Mouse (Mus musculus) hindbrain, embryonic 10.5 days (tissue): Measurements from ENCODE around the gene Ugt2b38. TPM values are rescaled to one million over a fixed set of nuclear protein-coding genes. Genes with fewer than 3 reads are reported as not detected.
"Not testable (repeated sequence)": the region's sequence is repeated elsewhere in the genome, so short reads cannot be mapped to it uniquely, and the experiment has no call there.

ENCODE experiments used
- DNase-seq: peaks from one replicate; pipeline ENCODE4 v3.0.0-alpha.2; 2017; ENCODE audit warnings: low spot score
- H3K27ac ChIP-seq: fragments of 300-500 bp; sonication (generic); 2 replicates; pipeline ENCODE4 v1.5.1; 2016; ENCODE audit warnings: mild to moderate bottlenecking, moderate library complexity
- H3K27me3 ChIP-seq: fragments of 300-500 bp; sonication (generic); 2 replicates; pipeline ENCODE4 v1.6.1; 2016; ENCODE audit warnings: mild to moderate bottlenecking; ENCODE audit not compliant: poor library complexity, insufficient read depth, severe bottlenecking
- H3K36me3 ChIP-seq: fragments of 300-500 bp; sonication (generic); 2 replicates; pipeline ENCODE4 v1.6.1; 2016; ENCODE audit warnings: mild to moderate bottlenecking, moderate library complexity
- H3K4me1 ChIP-seq: fragments of 300-500 bp; sonication (generic); replicated peaks from 2 replicates; pipeline ENCODE4 v1.6.1; 2016; ENCODE audit warnings: mild to moderate bottlenecking
- H3K4me3 ChIP-seq: fragments of 300-500 bp; sonication (generic); 2 replicates; pipeline ENCODE4 v1.5.1; 2016; ENCODE audit warnings: mild to moderate bottlenecking, moderate library complexity
- H3K9me3 ChIP-seq: fragments of 300-500 bp; sonication (generic); 2 replicates; pipeline ENCODE4 v1.6.1; 2016; ENCODE audit warnings: mild to moderate bottlenecking, moderate library complexity
- WGBS: fragments of 180-500 bp; shearing (Covaris S2); methylation state at CpG from one replicate; pipeline ENCODE4 v1.1.7; 2016; 5-methylcytosine and 5-hydroxymethylcytosine counted together
- polyA plus RNA-seq: library from polyadenylated mRNA; unstranded; fragments of >200 nt; fragmentation: Nextera tagmentation; extraction: Ambion mirVana; gene quantifications from 2 replicates; pipeline ENCODE4 v1.2.1, GENCODE M21; 2016

Ugt2b38 gene
- polyA plus RNA-seq = not detected in 2 replicates

DNA sequence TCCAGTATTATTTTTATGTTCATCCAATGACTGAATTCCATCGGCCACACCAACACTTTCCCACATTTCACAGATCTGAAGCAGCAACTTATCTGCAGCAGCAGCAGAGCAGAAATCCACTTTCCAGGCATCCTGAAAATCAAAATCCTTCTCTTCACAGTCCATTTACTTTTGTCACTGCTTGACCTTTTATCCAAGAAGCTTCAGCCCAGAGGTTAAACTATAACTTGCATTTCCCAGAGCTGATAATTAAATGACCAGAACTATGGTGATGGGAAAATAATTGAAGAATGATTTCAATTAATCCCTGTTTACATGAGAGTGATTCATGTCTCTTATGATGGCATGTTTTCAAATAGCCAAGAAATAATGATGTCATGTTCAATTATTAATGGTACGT, at the start of gene Ugt2b38:
Ugt2b38 (minus strand) TSS at position 163 of the 400 bp plus-strand sequence.
- H3K36me3 ChIP-seq, H3K9me3 ChIP-seq, H3K27ac ChIP-seq, DNase-seq, H3K4me1 ChIP-seq, H3K27me3 ChIP-seq, H3K4me3 ChIP-seq: not testable (repeated sequence)
- WGBS = 97% methylated on average over 2 of the region's 2 CpGs

DNA sequence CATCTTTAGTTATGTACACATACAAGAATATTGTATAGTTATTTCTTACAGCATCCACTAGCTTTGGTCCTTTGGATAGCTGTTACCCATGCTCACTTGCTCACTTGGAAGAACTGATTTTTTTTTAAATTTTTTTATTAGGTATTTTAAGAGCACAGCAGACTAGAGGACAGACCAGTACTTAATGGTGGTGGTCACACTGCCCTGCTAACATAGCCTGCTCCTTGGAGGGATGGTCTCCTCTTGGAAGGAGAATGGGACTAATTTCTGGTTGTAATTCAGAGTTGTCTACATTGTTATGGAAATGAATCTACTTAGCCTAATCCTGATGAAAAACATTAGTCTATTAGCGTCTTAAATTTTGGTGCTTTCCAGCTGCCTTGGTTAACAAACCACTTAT, 34.8 kb upstream of the Ugt2b38 start:
- Histone ChIP-seq H3K9me3 (no peaks in the 10 kb centered on the region), H3K36me3 (no peaks in the 10 kb centered on the region), H3K27me3 (no peaks in the 10 kb centered on the region), H3K4me3 (no peak overlapping the region), H3K27ac (no peak overlapping the region), H3K4me1 (no peaks in the 10 kb centered on the region)
- WGBS = 39% methylated on average over 1 of the region's 1 CpGs
- no peak for DNase-seq

DNA sequence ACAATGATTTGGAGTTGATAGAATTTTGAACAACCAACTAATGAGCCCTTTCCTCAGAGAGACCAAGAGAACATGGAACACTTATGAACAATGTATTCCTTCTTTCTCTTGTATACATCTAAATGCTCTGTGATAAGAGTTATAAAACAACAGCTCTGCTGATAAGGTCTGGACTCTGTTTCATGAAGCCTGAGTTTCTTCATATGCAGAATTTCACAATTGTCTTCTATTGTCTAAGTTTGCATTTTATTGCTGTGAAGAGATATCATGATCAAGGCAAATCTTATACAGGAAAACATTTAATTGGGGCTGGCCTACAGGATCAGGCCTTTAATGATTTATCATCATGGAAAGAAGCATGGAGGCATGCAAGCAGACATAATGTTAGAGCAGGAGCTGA, 33.7 kb upstream of the Ugt2b38 start:
- no peaks in the 10 kb centered on the region for H3K9me3 ChIP-seq
- H3K36me3 ChIP-seq = no peaks in the 10 kb centered on the region
- H3K4me1 ChIP-seq = no peaks in the 10 kb centered on the region
- no peak overlapping the region for H3K4me3 ChIP-seq
- no peak overlapping the region for H3K27ac ChIP-seq
- DNase-seq = no peak
- H3K27me3 ChIP-seq = no peaks in the 10 kb centered on the region

DNA sequence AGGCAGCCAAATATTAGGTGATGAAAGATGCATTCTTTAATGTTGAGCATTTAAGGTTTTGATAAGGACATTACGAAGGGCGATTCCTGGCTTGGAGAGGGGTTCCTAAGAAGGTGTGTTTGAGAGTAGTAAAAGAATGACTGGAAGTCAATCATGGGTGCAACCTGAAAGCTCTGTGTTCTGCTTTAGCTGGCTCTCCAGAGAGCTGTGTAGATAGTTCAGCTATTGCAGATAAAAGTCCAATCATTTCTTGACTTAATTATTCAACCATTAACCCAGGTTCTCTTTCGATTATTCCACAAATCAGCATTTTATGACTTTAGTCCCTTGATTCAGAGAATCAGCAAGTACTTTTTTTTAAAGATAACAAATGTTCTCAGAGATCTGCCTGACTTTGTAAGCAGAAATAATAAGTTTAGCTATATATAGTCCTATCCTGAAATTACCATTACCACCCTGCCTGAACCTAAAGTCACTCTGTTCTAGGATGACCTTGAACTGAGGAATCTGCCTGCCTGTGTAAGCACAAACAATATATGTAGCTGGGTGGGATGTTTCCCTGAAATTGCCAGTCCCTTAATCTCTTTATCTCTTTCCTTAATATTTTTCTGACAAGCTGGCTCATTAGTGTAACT, 32.3 kb upstream of the Ugt2b38 start:
- H3K27me3 ChIP-seq = no peaks in the 10 kb centered on the region
- no peaks in the 10 kb centered on the region for H3K36me3 ChIP-seq
- 93% methylated on average over 3 of the region's 3 CpGs for WGBS
- no peaks in the 10 kb centered on the region for H3K9me3 ChIP-seq
- H3K27ac ChIP-seq = no peak overlapping the region
- H3K4me1 ChIP-seq = no peaks in the 10 kb centered on the region
- DNase-seq = no peak
- H3K4me3 ChIP-seq = no peak overlapping the region

DNA sequence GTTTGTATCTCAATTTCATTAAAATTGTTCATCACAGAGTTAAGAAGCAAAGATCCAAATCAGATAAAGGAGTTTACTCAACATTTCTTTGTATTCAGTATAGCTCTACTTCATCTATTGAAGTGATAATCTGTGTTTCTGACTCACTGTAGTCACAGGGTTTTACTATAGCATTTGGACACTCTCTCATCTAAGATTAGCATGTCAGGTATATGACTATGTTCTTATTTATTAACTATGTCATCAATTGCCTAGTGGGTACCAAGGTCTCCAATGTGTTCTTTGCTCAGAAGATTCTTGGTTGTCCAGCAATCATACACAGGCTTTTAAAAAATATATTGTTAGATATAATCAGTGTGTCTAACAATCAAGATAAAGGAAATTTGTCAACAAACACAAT, 31.5 kb upstream of the Ugt2b38 start:
- H3K4me3 ChIP-seq = no peak overlapping the region
- H3K4me1 ChIP-seq = no peaks in the 10 kb centered on the region
- no peaks in the 10 kb centered on the region for H3K9me3 ChIP-seq
- no peaks in the 10 kb centered on the region for H3K27me3 ChIP-seq
- DNase-seq = no peak
- no peak overlapping the region for H3K27ac ChIP-seq
- H3K36me3 ChIP-seq = no peaks in the 10 kb centered on the region

DNA sequence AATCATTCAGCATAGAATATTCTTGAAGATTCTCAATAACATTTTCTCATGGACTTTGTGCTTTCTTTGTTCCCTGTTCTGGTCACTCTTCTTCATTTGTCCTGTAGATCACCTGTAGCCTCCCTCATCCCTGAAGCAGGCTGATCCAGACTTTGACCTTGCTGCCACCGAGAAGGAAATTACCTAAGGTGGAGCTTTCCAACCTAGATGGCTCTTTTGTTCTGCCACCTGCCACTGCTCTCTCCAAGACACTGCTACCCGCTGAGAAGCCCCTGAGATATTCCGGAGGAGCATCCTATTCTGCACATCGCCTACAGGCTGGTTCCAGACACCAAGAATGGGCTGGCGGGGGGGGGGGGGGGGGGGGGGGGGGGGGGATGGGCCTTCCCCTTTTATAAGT, 28.5 kb upstream of the Ugt2b38 start:
- not testable (repeated sequence) for H3K9me3 ChIP-seq, H3K4me1 ChIP-seq, H3K36me3 ChIP-seq, DNase-seq, H3K27me3 ChIP-seq, H3K4me3 ChIP-seq, H3K27ac ChIP-seq
- WGBS = 57% methylated on average over 4 of the region's 5 CpGs

DNA sequence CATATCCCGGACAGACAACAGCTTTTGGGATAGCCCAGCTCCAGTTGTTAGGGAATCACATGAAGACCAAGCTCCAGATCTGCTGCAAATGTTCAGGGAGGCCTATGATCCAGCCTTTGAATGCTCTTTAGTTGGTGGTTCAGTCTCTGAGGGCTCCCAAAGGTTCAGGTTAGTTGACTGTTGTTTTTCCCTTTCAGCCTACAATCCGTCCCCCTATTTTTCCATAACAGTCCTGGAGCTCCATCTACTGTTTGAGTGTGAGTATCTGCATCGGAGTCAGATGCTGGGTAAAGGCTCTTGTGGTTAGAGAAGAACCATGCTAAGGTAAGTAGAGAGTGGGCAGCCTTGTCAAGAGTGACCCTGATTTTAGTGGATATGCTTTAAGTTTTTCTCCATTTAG, 12.3 kb upstream of the Ugt2b38 start:
- H3K4me1 ChIP-seq = no peaks in the 10 kb centered on the region
- H3K4me3 ChIP-seq = no peak overlapping the region
- H3K9me3 ChIP-seq = no peaks in the 10 kb centered on the region
- DNase-seq = peak; percentile 4
- H3K36me3 ChIP-seq = no peaks in the 10 kb centered on the region
- no peak overlapping the region for H3K27ac ChIP-seq
- 43% methylated on average over 3 of the region's 3 CpGs for WGBS
- no peaks in the 10 kb centered on the region for H3K27me3 ChIP-seq

DNA sequence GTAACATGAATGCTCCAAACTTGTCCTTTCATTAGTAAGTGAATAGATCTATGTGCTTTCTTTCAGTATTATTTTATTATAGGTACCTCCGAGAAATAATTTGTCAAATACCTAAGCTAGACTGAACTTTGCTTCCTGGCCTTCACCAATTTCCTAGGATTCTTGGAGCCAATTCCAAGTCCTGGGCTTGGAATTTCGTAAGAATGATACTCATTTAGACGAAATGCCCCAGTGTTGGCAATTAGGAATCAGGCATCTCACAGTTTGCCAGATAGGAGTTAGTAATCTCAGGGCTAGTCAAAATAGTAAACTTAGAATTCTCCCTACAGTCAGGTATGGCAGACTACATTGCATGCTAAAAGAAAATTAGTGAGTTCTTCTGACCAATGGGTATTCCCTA, 1.7 kb upstream of the Ugt2b38 start:
- H3K27ac ChIP-seq = no peak overlapping the region
- 86% methylated on average over 3 of the region's 3 CpGs for WGBS
- no peaks in the 10 kb centered on the region for H3K36me3 ChIP-seq

DNA sequence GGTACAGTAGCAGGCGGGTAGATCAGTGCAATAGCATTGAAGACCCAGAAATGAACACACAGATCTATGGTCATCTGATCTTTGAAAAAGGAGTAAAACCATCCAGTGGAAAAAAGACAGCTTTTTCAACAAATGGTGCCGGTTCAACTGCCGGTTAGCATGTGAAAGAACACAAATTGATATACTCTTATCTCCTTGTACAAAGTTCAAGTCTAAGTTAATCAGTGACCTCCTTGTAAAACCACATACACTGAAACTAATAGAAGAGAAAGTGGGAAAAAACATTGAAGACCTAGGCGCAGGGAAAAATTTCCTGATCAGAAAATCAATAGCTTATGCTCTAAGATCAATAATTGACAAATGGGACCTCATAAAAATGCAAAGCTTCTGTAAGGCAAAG, 27.0 kb downstream of the Ugt2b38 start:
- no peak for DNase-seq
- Histone ChIP-seq H3K27ac (no peak overlapping the region), H3K4me1 (no peaks in the 10 kb centered on the region), H3K27me3 (no peaks in the 10 kb centered on the region), H3K4me3 (no peak overlapping the region), H3K36me3 (no peaks in the 10 kb centered on the region), H3K9me3 (no peaks in the 10 kb centered on the region)
- 92% methylated on average over 4 of the region's 4 CpGs for WGBS

More for the DNA sequence above, 1.7 kb upstream of the Ugt2b38 start:
- H3K4me1 ChIP-seq = no peaks in the 10 kb centered on the region
- no peak for DNase-seq
- no peak overlapping the region for H3K4me3 ChIP-seq
- no peaks in the 10 kb centered on the region for H3K9me3 ChIP-seq
- no peaks in the 10 kb centered on the region for H3K27me3 ChIP-seq

DNA sequence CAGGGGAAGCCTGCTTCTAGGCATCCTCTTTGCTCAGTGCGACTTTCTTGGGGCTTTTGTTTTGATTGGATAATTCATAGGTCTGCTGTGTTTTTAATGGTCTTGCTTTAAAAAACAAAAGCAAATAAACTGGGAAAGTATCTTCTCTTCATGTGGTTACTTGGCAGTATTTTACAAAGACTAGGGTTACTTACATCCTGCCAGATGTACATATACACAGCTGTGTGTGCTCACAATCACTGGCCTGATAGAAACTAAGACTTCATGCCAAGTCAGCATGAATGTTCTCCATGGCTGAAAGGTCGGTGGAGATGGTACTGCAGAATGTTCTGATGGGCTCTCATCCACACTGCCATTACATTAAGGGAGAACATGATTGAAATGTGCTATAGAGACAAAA, 33.2 kb downstream of the Ugt2b38 start:
- no peaks in the 10 kb centered on the region for H3K4me1 ChIP-seq
- no peak overlapping the region for H3K27ac ChIP-seq
- no peaks in the 10 kb centered on the region for H3K36me3 ChIP-seq
- no peak for DNase-seq
- H3K27me3 ChIP-seq = no peaks in the 10 kb centered on the region
- WGBS = 81% methylated on average over 2 of the region's 2 CpGs
- H3K4me3 ChIP-seq = no peak overlapping the region
- no peaks in the 10 kb centered on the region for H3K9me3 ChIP-seq

DNA sequence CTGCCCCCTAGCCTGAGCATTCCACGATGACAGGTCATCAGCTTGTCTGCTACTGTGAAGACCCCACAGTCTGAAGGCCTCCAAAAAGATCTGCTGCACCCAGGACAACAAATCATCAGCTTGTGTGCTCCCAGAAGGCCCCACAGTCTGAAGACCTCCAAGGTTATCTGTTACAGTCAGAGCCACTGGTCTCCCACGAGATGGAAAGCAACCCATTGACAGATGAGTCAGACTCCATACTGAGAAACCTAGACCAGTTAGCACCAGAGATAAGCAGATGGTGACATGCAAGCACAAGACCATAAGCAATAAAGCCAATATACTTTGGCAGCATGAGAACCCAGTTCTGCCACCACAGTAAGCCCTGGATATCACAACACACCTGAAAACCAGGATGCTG, 43.8 kb downstream of the Ugt2b38 start:
- no peak overlapping the region for H3K4me3 ChIP-seq
- no peaks in the 10 kb centered on the region for H3K9me3 ChIP-seq
- DNase-seq = no peak
- H3K36me3 ChIP-seq = no peaks in the 10 kb centered on the region
- no peaks in the 10 kb centered on the region for H3K27me3 ChIP-seq
- WGBS = 81% methylated on average over 2 of the region's 2 CpGs
- H3K27ac ChIP-seq = no peak overlapping the region
- no peaks in the 10 kb centered on the region for H3K4me1 ChIP-seq

DNA sequence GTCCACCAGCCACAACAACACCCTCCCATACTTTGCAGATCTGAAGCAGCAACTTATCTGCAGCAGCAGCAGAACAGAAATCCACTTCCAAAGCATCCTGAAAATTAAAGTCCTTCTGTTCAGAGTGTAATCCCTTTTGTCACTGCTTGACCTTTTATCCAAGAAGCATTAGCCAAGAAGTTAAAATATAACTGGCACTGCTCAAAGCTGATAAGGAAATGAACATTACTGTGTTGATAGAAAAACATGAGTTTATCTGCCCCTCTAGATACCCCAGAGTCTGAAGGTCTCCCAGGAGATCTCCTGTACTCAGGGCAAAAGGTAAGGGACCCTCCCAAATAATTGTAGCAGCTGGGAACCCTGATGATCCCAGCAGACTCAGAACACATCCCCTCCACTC, 44.2 kb downstream of the Ugt2b38 start:
- H3K27ac ChIP-seq = no peak overlapping the region
- no peaks in the 10 kb centered on the region for H3K36me3 ChIP-seq
- H3K4me3 ChIP-seq = no peak overlapping the region

DNA sequence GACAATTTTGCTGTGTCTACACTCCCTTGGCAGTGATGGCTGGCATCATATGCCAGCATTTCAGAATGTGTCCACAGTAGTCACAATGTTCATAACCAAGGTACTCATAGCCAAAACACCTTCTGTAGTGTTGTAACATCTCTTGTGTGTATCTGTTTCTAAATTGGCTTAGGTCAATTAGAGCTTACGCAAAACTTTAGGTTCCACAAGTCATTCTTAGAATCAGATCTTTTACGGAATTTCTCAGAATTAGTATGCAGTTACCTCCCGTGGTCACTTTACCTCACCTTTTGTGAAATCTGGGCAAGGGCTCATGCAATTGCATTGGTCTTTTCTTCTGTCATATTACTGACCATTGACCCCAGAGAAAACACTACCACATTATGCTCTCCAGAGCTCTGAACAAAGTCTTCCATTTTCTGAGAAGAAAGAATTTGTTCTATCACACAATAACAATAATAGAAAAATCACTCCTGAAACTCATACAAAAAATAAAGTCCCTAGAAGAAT, 48.1 kb downstream of the Ugt2b38 start:
- no peaks in the 10 kb centered on the region for H3K36me3 ChIP-seq
- no peaks in the 10 kb centered on the region for H3K27me3 ChIP-seq
- 92% methylated on average over 3 of the region's 3 CpGs for WGBS
- H3K4me1 ChIP-seq = no peaks in the 10 kb centered on the region
- no peak overlapping the region for H3K4me3 ChIP-seq
- no peaks in the 10 kb centered on the region for H3K9me3 ChIP-seq
- no peak for DNase-seq
- no peak overlapping the region for H3K27ac ChIP-seq

More for the DNA sequence above, 44.2 kb downstream of the Ugt2b38 start:
- Histone ChIP-seq H3K4me1 (no peaks in the 10 kb centered on the region), H3K9me3 (no peaks in the 10 kb centered on the region), H3K27me3 (no peaks in the 10 kb centered on the region)
- DNase-seq = no peak

DNA sequence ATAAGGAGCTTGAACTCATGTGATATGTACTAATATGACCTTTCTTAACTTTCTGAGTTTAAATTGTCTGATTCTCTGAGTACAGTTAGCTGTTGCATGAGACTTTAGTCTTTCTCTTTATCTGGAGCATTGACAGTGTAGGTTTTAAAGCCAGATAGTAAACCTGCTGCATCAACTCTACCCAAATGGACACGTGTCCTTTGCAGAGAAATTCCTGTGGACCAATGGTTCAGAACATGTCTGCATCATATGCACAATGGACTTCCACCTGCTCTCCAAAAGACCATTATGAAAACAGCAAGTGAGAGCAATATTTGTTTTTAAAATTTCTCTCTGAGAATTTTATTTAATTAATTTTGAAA, 50.5 kb downstream of the Ugt2b38 start:
- Histone ChIP-seq H3K36me3 (no peaks in the 10 kb centered on the region), H3K4me1 (no peaks in the 10 kb centered on the region), H3K27ac (no peak overlapping the region), H3K27me3 (no peaks in the 10 kb centered on the region), H3K4me3 (no peak overlapping the region), H3K9me3 (no peaks in the 10 kb centered on the region)
- 82% methylated on average over 1 of the region's 1 CpGs for WGBS
- no peak for DNase-seq
